Comparison of ENCODE assay signal across 9 mouse cellular contexts in the genomic region with DNA sequence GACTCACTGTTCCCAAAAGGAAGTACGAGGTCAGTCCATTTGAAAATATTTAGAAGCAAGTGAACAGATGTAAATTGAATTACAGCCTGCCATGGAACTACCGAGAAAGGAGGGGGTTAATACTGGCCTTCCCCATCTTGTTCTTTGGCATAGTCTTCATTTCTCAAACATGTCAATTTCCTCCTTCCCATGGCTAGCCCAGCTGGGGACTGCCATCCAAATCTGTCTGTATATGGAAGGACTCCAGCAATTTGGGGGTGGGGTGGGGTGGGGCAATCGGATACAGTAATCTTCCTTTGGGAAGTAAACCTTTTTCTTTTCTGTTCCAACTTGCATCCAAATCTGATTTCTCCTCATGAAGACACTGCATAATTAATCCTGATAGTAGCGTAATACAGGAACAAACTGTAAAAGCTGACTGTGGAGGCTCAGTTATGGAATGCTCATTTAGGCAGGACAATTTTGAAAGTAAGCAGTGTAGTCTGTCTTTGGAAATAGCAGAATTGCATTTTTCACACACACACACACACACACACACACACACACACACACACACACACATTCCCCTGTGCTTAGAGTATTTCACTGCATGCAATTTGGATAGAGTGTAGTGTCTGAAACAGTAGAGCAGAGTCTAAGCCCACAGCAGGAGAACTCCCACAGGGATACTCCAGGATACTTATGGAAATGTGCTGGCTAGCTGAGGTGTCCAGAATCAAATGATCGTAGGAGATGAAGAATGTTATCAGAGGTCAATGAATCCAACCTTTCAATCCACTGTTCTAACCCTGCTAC. TPM values are rescaled to one million over a fixed set of nuclear protein-coding genes. Genes with fewer than 3 reads are reported as not detected.
DNase-seq lines count a peak whose midpoint lies in the region; ATAC-seq and TF ChIP-seq lines count a peak whose summit lies in the region.
"Had no signal": no experiment of that assay in that cellular context is flagged by ENCODE, and none has a peak within 500 bp of the region (broad histone marks: within the 10 kb centered on the region; RNA-seq: fewer than 3 reads in every experiment).

No protein-coding gene starts in this region.

- TF ChIP-seq CTCF in lung, adult 2 months (IDR thresholded peaks at IDR 0.05; ENCODE audit: insufficient read depth, low read length) = no peak

- no peak overlapping the region for H3K27ac ChIP-seq in lung, embryonic 15.5 days
- H3K27ac ChIP-seq in hindbrain, embryonic 11.5 days (ENCODE audit: low read depth, low read length) = no peak overlapping the region; the same call in 1 of the 2 replicates
- H3K27ac ChIP-seq in neural tube, embryonic 12.5 days = no peak overlapping the region

- H3K4me3 ChIP-seq in lung, embryonic 15.5 days = no peak overlapping the region
- H3K4me3 ChIP-seq in lung, adult 2 months (replicated peaks; ENCODE audit: extremely low read depth, low read depth, low read length) = no peak overlapping the region
- H3K4me3 ChIP-seq in hindbrain, embryonic 11.5 days (ENCODE audit: low read depth, low read length) = peak overlapping the region; percentile 27
- peak overlapping the region; percentile 27 for H3K4me3 ChIP-seq in neural tube, embryonic 12.5 days

- H3K9me3 ChIP-seq in lung, embryonic 15.5 days = no peaks in the 10 kb centered on the region
- H3K9me3 ChIP-seq in hindbrain, embryonic 11.5 days (ENCODE audit: control insufficient read depth, low read length) = no peaks in the 10 kb centered on the region
- no peaks in the 10 kb centered on the region for H3K9me3 ChIP-seq in neural tube, embryonic 12.5 days

- peaks cover 38% of the 10 kb centered on the region; the same call in 1 of the 2 replicates for H3K27me3 ChIP-seq in lung, embryonic 15.5 days
- H3K27me3 ChIP-seq in hindbrain, embryonic 11.5 days (ENCODE audit: control insufficient read depth, insufficient read depth, low read length) = peaks cover 2% of the 10 kb centered on the region; the same call in 1 of the 2 replicates
- H3K27me3 ChIP-seq in neural tube, embryonic 12.5 days (replicated peaks) = no peaks in the 10 kb centered on the region; the same call in 1 of the 2 replicates

- DNase-seq in lung, adult 2 months = no peak
- DNase-seq in cerebellum, postnatal 14 days = peak; percentile 82 to 84
- no peak for DNase-seq in hindbrain, embryonic 11.5 days (ENCODE audit: low spot score)
- DNase-seq in spleen, postnatal 14 days (ENCODE audit: low spot score in 2 of 2) = no peak
- no peak for DNase-seq in lung, adult 18-20 months
- DNase-seq: adrenal gland, adult 8-10 months had no signal

- WGBS in lung, embryonic 15.5 days = 60% methylated on average over 5 of the region's 5 CpGs
- 63% methylated on average over 5 of the region's 5 CpGs for WGBS in lung, adult 2 months
- WGBS in hindbrain, embryonic 11.5 days = 69% methylated on average over 5 of the region's 5 CpGs
- 68% methylated on average over 5 of the region's 5 CpGs for WGBS in neural tube, embryonic 12.5 days

- no peak for ATAC-seq in lung, embryonic 15.5 days (ENCODE audit: borderline replicate concordance, extremely low read depth, low FRiP score, low TSS enrichment)
- no peak for ATAC-seq in hindbrain, embryonic 11.5 days (ENCODE audit: low FRiP score)
- ATAC-seq in neural tube, embryonic 12.5 days (ENCODE audit: low FRiP score, low read depth) = no peak
- no peak for ATAC-seq in megakaryocyte, adult 5-6 weeks (ENCODE audit: poor library complexity, severe bottlenecking)

- no peaks in the 10 kb centered on the region for H3K36me3 ChIP-seq in lung, embryonic 15.5 days
- no peaks in the 10 kb centered on the region for H3K36me3 ChIP-seq in hindbrain, embryonic 11.5 days (ENCODE audit: control insufficient read depth, insufficient read depth, low read length)
- H3K36me3 ChIP-seq in neural tube, embryonic 12.5 days = no peaks in the 10 kb centered on the region

- H3K4me1 ChIP-seq in lung, embryonic 15.5 days = peaks cover 4% of the 10 kb centered on the region; the same call in 1 of the 2 replicates
- no peaks in the 10 kb centered on the region for H3K4me1 ChIP-seq in lung, adult 2 months (ENCODE audit: control insufficient read depth, insufficient read depth, low read length)
- no peaks in the 10 kb centered on the region; the same call in 1 of the 2 replicates for H3K4me1 ChIP-seq in hindbrain, embryonic 11.5 days (replicated peaks; ENCODE audit: control insufficient read depth, insufficient read depth, low read length)
- peaks cover 15% of the 10 kb centered on the region for H3K4me1 ChIP-seq in neural tube, embryonic 12.5 days

- no peak overlapping the region for H3K9ac ChIP-seq in lung, embryonic 15.5 days
- H3K9ac ChIP-seq in hindbrain, embryonic 11.5 days (ENCODE audit: low read depth, low read length) = no peak overlapping the region
- 0 out of 2 replicates have a peak overlapping the region, but pooled peaks have one; percentile 21 for H3K9ac ChIP-seq in neural tube, embryonic 12.5 days

- no peak for TF ChIP-seq POLR2A in lung, adult 2 months (IDR thresholded peaks at IDR 0.05; ENCODE audit: borderline replicate concordance, extremely low read depth, low read depth, low read length)

- H3K4me2 ChIP-seq in lung, embryonic 15.5 days = peak overlapping the region; percentile 40
- H3K4me2 ChIP-seq in hindbrain, embryonic 11.5 days (replicated peaks; ENCODE audit: low read depth, low read length) = peak overlapping the region; percentile 32
- H3K4me2 ChIP-seq in neural tube, embryonic 12.5 days (replicated peaks) = peak overlapping the region; percentile 55

RNA-seq across cellular contexts. Expression of a gene that starts 1.9 kb away (rescaled TPM):
- 16.1 and 16.5 TPM in 2 replicates for polyA plus RNA-seq in lung, embryonic 15.5 days (2015; fragmentation: Nextera tagmentation; extraction: Ambion mirVana)
- 18.5 and 20.7 TPM in 2 replicates for polyA plus RNA-seq in lung, adult 2 months (2012; rRNA removed)
- 17.0 and 19.8 TPM in 2 replicates for polyA plus RNA-seq in hindbrain, embryonic 11.5 days (2014; fragmentation: Nextera tagmentation; extraction: Ambion mirVana)
- polyA plus RNA-seq in neural tube, embryonic 12.5 days (2016; fragmentation: Nextera tagmentation; extraction: Ambion mirVana) = 30.7 and 32.0 TPM in 2 replicates
- total RNA-seq in megakaryocyte, adult 5-6 weeks (2015) = 2.4 and 2.7 TPM in 2 replicates
- 0.62 and 1.4 TPM in 2 replicates for total RNA-seq in megakaryocyte, adult 5-6 weeks (2017)

Comparison
In these comparisons a context has a peak if more than half of its experiments do, and no peak if none do; other contexts are left out.
1. H3K4me3 ChIP-seq: peak in hindbrain, embryonic 11.5 days (single experiment) and neural tube, embryonic 12.5 days (single experiment); none in lung, embryonic 15.5 days (single experiment) and lung, adult 2 months (single experiment).
2. DNase-seq: peak in cerebellum, postnatal 14 days (2 of 2); none in lung, adult 2 months (single experiment), hindbrain, embryonic 11.5 days (single experiment), spleen, postnatal 14 days (0 of 2) and lung, adult 18-20 months (0 of 2).
3. Peak in every context shown above with its lines, with median percentiles within 50 percentile points of each other: H3K4me2 ChIP-seq.